Mouse (Mus musculus): ENCODE measurements around the gene Psg22.

- no peak for TF ChIP-seq CTCF (IDR thresholded peaks at IDR 0.05; ENCODE audit: extremely low read depth, insufficient read depth, insufficient read length, insufficient replicate concordance)
- no peak for TF ChIP-seq POLR2A (IDR thresholded peaks at IDR 0.05; ENCODE audit: low read depth, low read length)
Observed at GRCm38 (mm10) chr7:18728391-18728790, 10.5 kb downstream of the Psg22 start.

Measured in spleen, adult 2 months (tissue).